Mouse (Mus musculus): Measurements from ENCODE around the gene Arcn1.

DNA sequence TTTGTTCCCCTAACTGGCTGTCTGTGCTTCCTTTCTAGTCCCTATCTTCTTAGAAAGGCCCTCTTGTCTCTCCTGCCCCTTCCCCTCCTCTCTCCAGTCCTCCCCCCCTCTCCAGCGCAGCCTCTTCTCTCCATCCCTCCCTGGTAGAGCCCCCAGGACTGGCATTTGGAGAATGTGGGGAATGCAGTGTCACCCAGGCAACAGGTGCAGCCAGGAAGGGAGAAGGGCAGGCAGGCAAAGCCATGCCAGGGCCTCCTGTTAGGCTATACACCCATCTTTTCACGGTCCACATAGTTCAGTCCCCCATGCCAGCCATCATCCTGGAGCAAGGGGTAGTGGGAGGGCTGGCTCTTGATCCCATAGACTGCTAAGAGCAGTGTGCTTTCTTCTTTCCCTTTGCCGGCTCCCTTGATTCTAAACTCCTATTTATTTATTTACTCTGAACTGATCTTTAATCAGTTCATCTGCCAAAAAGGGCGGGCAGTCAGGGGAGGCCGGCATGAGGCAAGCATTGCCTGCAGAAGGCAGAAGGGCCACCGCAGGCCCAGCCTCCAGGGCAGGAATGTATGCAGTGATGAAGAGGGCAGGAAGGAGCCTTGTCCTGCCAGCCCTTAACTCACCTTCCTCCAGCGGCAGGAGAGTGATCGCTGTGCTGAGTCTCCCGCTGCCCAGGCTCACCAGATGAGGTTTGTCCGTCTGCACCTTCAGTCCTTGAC is 41.1 kb downstream of the Arcn1 start:
- no peak for TF ChIP-seq POLR2A (IDR thresholded peaks at IDR 0.05; ENCODE audit: extremely low read depth, insufficient read depth, low read length)
- no peak for TF ChIP-seq CTCF (IDR thresholded peaks at IDR 0.05; ENCODE audit: low read depth, low read length)
